Mouse (Mus musculus) cerebellum, adult 11 months (tissue): ENCODE results near the gene Olfr1136.

Source experiments
- DNase-seq: peaks from one replicate; pipeline ENCODE4 v3.0.0; 2022

Gene Olfr1136

DNA sequence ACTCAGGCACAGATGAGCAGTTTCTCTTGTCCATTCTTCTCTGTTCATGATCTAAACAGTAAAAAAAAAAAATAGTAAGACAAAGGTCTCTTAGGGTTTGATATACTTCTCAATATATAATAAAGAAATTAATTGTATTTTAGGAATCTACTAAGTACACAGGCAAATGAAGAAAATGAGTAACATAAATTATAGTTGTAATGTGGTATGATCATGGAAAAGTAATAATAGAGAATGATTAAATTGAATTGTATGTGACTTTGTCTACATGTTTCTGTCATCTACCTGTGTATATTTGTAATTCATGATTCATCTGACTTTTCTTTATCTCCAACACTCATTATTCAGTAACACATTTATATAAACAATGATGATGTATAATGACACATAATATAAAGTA is at the start of gene Olfr1136:
Gene Olfr1136 (minus strand): TSS at position 101 of the 400 bp plus-strand sequence.
- no peak for DNase-seq

DNA sequence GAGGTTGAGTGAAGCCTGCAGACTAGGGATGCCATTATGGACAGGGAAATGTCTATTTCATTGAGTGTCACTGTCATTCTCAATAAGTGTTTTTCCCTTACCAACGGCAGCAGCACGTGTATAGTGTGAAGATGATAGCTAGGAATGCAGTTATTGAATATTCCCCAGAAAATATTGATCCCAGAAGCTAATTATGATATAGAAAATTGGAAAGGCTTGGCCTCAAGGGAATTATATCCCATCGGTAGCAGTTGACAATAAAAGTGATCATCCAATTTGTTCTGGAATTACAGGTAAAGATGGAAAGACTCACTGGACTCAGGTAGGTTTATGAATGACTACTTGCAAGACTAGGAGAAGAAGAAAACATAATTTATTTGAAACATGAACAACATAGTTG is 49.7 kb upstream of the Olfr1136 start, which contains the start of gene Olfr1140:
Gene Olfr1140 (plus strand): TSS at position 301 of the 400 bp plus-strand sequence.
- DNase-seq = no peak

DNA sequence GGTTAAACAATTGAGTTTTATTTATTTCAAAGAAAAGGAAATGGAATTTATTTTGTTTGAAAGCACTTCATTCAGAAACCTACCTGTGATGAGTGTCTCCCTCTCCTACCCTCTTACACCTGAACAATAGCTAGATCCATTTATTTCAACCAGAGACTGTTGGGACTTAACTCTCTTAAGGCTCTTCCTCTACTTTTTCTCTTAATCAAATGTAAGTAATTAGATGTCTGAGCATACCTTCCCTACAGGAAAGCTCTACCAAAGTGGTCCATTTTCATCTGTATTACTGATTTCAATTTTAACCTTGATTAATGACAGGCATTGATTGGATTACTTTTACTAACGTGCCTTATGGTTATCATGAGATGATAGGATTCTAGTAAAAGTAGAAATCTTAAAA is 46.1 kb upstream of the Olfr1136 start, which contains the start of gene Olfr1138:
Gene Olfr1138 (minus strand): TSS at position 101 of the 400 bp plus-strand sequence.
- no peak for DNase-seq

DNA sequence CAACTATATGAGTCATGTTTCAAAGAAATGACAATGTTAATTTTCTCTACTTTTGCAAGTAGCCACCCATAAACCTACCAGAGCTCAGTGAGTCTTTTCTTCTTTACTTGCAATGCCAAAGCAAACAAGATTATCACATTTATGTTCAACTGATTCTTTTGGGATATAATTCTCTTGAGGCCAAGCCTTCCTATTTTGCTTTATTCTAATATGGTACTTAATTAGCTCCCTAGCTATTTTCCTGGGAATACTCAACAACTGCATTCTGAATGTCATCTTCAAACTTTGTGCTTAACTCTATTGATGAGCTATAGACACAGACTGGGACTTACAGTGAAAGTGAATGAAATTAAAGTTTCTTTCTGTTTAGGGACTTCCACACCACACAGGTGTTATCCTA is 19.3 kb upstream of the Olfr1136 start, which contains the start of gene Olfr1137:
Gene Olfr1137 (minus strand): TSS at position 101 of the 400 bp plus-strand sequence.
- no peak for DNase-seq

DNA sequence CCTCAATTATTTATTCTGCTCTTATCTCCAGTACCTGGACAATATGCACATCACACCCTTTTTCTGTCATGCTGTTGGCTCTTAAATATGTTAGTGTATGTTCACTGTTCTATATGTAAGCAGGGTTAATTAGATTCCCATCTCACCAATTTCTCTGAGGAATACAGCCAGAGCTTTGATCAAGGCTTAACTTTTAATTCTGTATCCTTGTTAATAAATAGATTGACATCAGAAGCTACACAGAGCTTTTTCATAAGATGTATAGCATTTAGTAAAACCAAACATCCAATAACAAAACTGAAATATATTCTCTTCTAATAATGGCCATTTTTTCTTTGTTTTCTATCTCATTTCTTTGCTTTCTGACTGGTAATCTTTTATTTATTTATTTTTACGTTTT is 20.2 kb downstream of the Olfr1136 start, which contains the start of gene Olfr1135:
Gene Olfr1135 (minus strand): TSS at position 101 of the 400 bp plus-strand sequence.
- DNase-seq = no peak

DNA sequence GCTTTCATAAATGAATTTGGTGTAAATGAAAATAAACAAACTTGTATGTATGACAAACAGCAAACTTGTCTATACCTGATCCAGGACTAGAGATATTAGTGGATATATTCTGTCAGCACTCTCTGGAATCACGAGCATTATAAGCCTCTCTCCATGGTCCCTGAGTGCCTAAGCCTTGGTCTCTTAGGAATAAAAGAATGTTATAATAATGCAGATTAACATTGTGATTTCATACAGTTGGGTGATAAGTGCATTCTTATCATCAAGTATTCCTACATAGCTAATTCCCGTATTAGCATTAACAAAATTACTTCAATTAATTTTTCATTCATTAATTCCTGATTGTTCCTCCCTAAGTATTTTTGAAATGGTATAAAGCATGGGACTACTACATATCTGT is 35.4 kb downstream of the Olfr1136 start, which contains the start of gene Olfr1134:
Gene Olfr1134 (minus strand): TSS at position 101 of the 400 bp plus-strand sequence.
- DNase-seq = no peak

DNA sequence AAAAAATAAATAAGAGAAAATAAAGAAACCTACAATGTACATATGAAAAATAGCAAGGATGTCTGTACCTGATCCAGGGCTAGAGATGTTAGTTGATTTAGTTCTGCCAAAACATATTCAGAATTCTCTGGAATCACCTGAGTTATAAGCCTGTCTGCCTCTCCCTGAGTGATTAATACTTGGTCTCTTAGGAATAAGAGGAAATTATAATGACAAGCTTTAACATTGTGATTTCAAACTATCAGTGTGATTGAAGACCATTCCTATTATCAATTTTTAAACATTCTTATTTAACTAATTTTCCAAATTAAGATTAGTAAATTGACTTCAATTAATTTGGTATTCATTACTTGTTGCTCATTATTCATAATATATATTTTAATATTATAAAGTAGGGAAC is 46.5 kb downstream of the Olfr1136 start, which contains the start of gene Olfr1133:
Gene Olfr1133 (minus strand): TSS at position 101 of the 400 bp plus-strand sequence.
- no peak for DNase-seq
